Mouse (Mus musculus): ENCODE data around the gene Unk. TPM values are rescaled to one million over a fixed set of nuclear protein-coding genes. Genes with fewer than 3 reads are reported as not detected.

Gene Unk
- total and polyA plus RNA-seq, 3 experiments, result 21.7 to 42.3 TPM; not detected in 1

DNA sequence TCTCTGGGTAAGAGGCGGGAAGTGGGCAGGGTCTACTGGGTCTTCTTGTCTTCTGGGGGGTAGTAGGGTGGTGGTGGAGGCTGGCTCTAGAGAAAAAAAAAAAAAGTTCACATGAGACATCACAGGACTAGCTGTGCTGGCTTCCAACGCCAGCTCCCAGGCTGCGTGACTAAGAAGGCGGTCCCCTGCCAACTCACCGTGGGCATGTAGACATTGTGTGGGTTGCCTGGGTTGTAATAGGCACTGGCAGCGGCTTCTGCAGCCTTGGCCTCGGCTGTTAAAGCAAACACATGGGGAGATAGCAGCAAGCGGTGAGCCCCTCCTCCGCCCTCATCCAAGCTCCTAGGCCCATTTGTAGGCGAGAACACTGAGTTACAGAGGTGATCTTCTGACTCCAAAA lies 49.4 kb downstream of the Unk start:
- Histone ChIP-seq H3K27me3 (ENCODE audit: control insufficient read depth in 1 of 2, insufficient read depth in 2 of 2, low read length in 2 of 2) (no peaks in the 10 kb centered on the region), H3K27ac (ENCODE audit: control insufficient read depth, low read depth, low read length) (no peak overlapping the region), H3K4me1 (ENCODE audit: control insufficient read depth in 1 of 2, insufficient read depth in 2 of 2, low read length in 2 of 2) (peaks cover 11 to 24% of the 10 kb centered on the region in 2 experiments), H3K79me2 (ENCODE audit: control insufficient read depth, insufficient read depth, low read length, poor library complexity) (peaks cover 21% of the 10 kb centered on the region), H3K9me3 (replicated peaks; ENCODE audit: insufficient read depth, low read length) (no peaks in the 10 kb centered on the region), H3K36me3 (ENCODE audit: control insufficient read depth in 1 of 2, insufficient read depth in 2 of 2, low read length in 2 of 2) (peaks cover 0 to 21% of the 10 kb centered on the region in 2 experiments; a peak in 2 of 4 replicates), H3K4me3 (ENCODE audit: control insufficient read depth in 1 of 2, insufficient read depth in 1 of 2, low read depth in 2 of 2, low read length in 2 of 2) (no peak overlapping the region), H3K9ac (ENCODE audit: control insufficient read depth, low read depth, low read length, poor library complexity, severe bottlenecking) (no peak overlapping the region)
- DNase-seq (ENCODE audit: low read depth, low spot score), result no peak
- no peak for TF ChIP-seq TBP (IDR thresholded peaks at IDR 0.05; ENCODE audit: low read depth, low read length)
- TF ChIP-seq RAD21 (IDR thresholded peaks at IDR 0.05; ENCODE audit: low read depth, low read length), result no peak
- TF ChIP-seq ZMIZ1 (IDR thresholded peaks at IDR 0.05; ENCODE audit: low read depth, low read length), result no peak
- TF ChIP-seq BHLHE40 (IDR thresholded peaks at IDR 0.05; ENCODE audit: borderline replicate concordance, low read depth, low read length), result no peak
- no peak for TF ChIP-seq NELFE (IDR thresholded peaks at IDR 0.05; ENCODE audit: low read depth, low read length)
- TF ChIP-seq ZNF384 (IDR thresholded peaks at IDR 0.05; ENCODE audit: low read depth, low read length), result no peak
- no peak for TF ChIP-seq CHD1 (IDR thresholded peaks at IDR 0.05; ENCODE audit: low read depth, low read length)
- TF ChIP-seq TCF12 (IDR thresholded peaks at IDR 0.05; ENCODE audit: low read depth, low read length), result no peak
- TF ChIP-seq SMC3 (IDR thresholded peaks at IDR 0.05; ENCODE audit: low read depth, low read length), result no peak
- TF ChIP-seq JUND (IDR thresholded peaks at IDR 0.05; ENCODE audit: low read depth, low read length), result no peak
- no peak for TF ChIP-seq USF1 (IDR thresholded peaks at IDR 0.05; ENCODE audit: low read depth, low read length)
- TF ChIP-seq CTCF (IDR thresholded peaks at IDR 0.05 in 2 of 3, conservative IDR thresholded peaks at IDR 0.05 in 1 of 3; ENCODE audit: control insufficient read depth in 1 of 3, insufficient read depth in 1 of 3, low read depth in 2 of 3, low read length in 3 of 3, poor library complexity in 1 of 3, severe bottlenecking in 1 of 3), result no peak
- TF ChIP-seq GATA1 (IDR thresholded peaks at IDR 0.05; ENCODE audit: low read depth, low read length), result no peak
- TF ChIP-seq MAFK (IDR thresholded peaks at IDR 0.05; ENCODE audit: borderline replicate concordance, low read depth, low read length), result no peak

GRCm38 (mm10) chr11:116081081-116081480 lies 51.0 kb downstream of the Unk start:
- Histone ChIP-seq H3K27me3 (ENCODE audit: control insufficient read depth in 1 of 2, insufficient read depth in 2 of 2, low read length in 2 of 2) (no peaks in the 10 kb centered on the region), H3K79me2 (ENCODE audit: control insufficient read depth, insufficient read depth, low read length, poor library complexity) (peaks cover 21% of the 10 kb centered on the region), H3K4me1 (ENCODE audit: control insufficient read depth in 1 of 2, insufficient read depth in 2 of 2, low read length in 2 of 2) (peaks cover 7 to 32% of the 10 kb centered on the region in 2 experiments), H3K9me3 (replicated peaks; ENCODE audit: insufficient read depth, low read length) (no peaks in the 10 kb centered on the region), H3K36me3 (ENCODE audit: control insufficient read depth in 1 of 2, insufficient read depth in 2 of 2, low read length in 2 of 2) (peaks cover 0 to 30% of the 10 kb centered on the region in 2 experiments; a peak in 2 of 4 replicates), H3K27ac (ENCODE audit: control insufficient read depth, low read depth, low read length) (no peak overlapping the region), H3K4me3 (ENCODE audit: control insufficient read depth in 1 of 2, insufficient read depth in 1 of 2, low read depth in 2 of 2, low read length in 2 of 2) (no peak overlapping the region), H3K9ac (ENCODE audit: control insufficient read depth, low read depth, low read length, poor library complexity, severe bottlenecking) (no peak overlapping the region)
- peak; percentile 70 for DNase-seq (ENCODE audit: low read depth, low spot score)
- TF ChIP-seq ZC3H11A (IDR thresholded peaks at IDR 0.05; ENCODE audit: low read depth, low read length) (no peak; the same call in 1 of the 2 replicates), MXI1 (IDR thresholded peaks at IDR 0.05; ENCODE audit: low read depth, low read length) (no peak), JUND (IDR thresholded peaks at IDR 0.05; ENCODE audit: low read depth, low read length) (no peak), ZNF384 (IDR thresholded peaks at IDR 0.05; ENCODE audit: low read depth, low read length) (no peak), SIN3A (IDR thresholded peaks at IDR 0.05; ENCODE audit: low read length) (no peak), TBP (IDR thresholded peaks at IDR 0.05; ENCODE audit: low read depth, low read length) (no peak), ZMIZ1 (IDR thresholded peaks at IDR 0.05; ENCODE audit: low read depth, low read length) (no peak), SMC3 (IDR thresholded peaks at IDR 0.05; ENCODE audit: low read depth, low read length) (peak; percentile 51), MYC (IDR thresholded peaks at IDR 0.05; ENCODE audit: low read depth, low read length) (no peak), CHD1 (IDR thresholded peaks at IDR 0.05; ENCODE audit: low read depth, low read length) (no peak), CTCF (IDR thresholded peaks at IDR 0.05 in 2 of 3, conservative IDR thresholded peaks at IDR 0.05 in 1 of 3; ENCODE audit: control insufficient read depth in 1 of 3, insufficient read depth in 1 of 3, low read depth in 2 of 3, low read length in 3 of 3, poor library complexity in 1 of 3, severe bottlenecking in 1 of 3) (peak; percentile 75 to 87 (median 79)), POLR2AphosphoS5 (IDR thresholded peaks at IDR 0.05; ENCODE audit: borderline replicate concordance, low read depth, low read length) (no peak), MAZ (IDR thresholded peaks at IDR 0.05; ENCODE audit: low read depth, low read length) (0 out of 2 replicates have a peak, but pooled peaks have one; percentile 23), NELFE (IDR thresholded peaks at IDR 0.05; ENCODE audit: low read depth, low read length) (no peak), HCFC1 (IDR thresholded peaks at IDR 0.05; ENCODE audit: low read depth, low read length) (no peak), POLR2A (IDR thresholded peaks at IDR 0.05; ENCODE audit: control insufficient read depth in 1 of 2, insufficient read depth in 1 of 2, low read depth in 1 of 2, low read length in 2 of 2, poor library complexity in 1 of 2) (no peak), ELF1 (IDR thresholded peaks at IDR 0.05; ENCODE audit: low read depth, low read length) (no peak), ZKSCAN1 (IDR thresholded peaks at IDR 0.05; ENCODE audit: low read depth, low read length) (no peak), RAD21 (IDR thresholded peaks at IDR 0.05; ENCODE audit: low read depth, low read length) (peak; percentile 35), MAFK (IDR thresholded peaks at IDR 0.05; ENCODE audit: borderline replicate concordance, low read depth, low read length) (no peak), UBTF (IDR thresholded peaks at IDR 0.05; ENCODE audit: borderline replicate concordance, insufficient read depth, low read depth, low read length) (no peak)

Data from MEL (cell line).